Mouse (Mus musculus) heart, embryonic 14.5 days (tissue): ENCODE results near the gene Zfp3. TPM values are rescaled to one million over a fixed set of nuclear protein-coding genes. Genes with fewer than 3 reads are reported as not detected.

ENCODE experiments used
- ATAC-seq: fragments of 200-750 bp; cut with Nextera tagmentation; 2 replicates; pipeline ENCODE4 v1.8.0; 2017; ENCODE audit warnings: low read depth, moderate TSS enrichment; ENCODE audit not compliant: insufficient number of reproducible peaks, insufficient read depth, low FRiP score
- H3K27ac ChIP-seq, 2 experiments: fragments of 200-500 bp in 1 of 2; fragments of 300-500 bp in 1 of 2; sonication (generic) in 1 of 2; replicated peaks in 1 of 2; 2 replicates each; pipeline ENCODE4 v1.5.1; 2012 to 2014; ENCODE audit warnings: low read depth in 2 of 2, low read length in 2 of 2, control low read depth in 1 of 2, mild to moderate bottlenecking in 1 of 2, mixed read lengths in 1 of 2; ENCODE audit not compliant: control insufficient read depth in 1 of 2, insufficient read depth in 1 of 2
- H3K27me3 ChIP-seq: fragments of 300-500 bp; sonication (generic); 2 replicates; pipeline ENCODE4 v1.6.1; 2014; ENCODE audit warnings: mild to moderate bottlenecking, low read length, control low read depth; ENCODE audit not compliant: control insufficient read depth, insufficient read depth
- H3K36me3 ChIP-seq: fragments of 300-500 bp; sonication (generic); 2 replicates; pipeline ENCODE4 v1.6.1; 2014; ENCODE audit warnings: mild to moderate bottlenecking, control low read depth, low read length, mixed read lengths; ENCODE audit not compliant: control insufficient read depth, insufficient read depth
- H3K4me1 ChIP-seq, 2 experiments: fragments of 200-500 bp in 1 of 2; fragments of 300-500 bp in 1 of 2; sonication (generic) in 1 of 2; 2 replicates each; pipeline ENCODE4 v1.6.1; 2012 to 2014; ENCODE audit warnings: low read length in 2 of 2, control low read depth in 1 of 2, mixed read lengths in 1 of 2; ENCODE audit not compliant: control insufficient read depth in 2 of 2, insufficient read depth in 2 of 2
- H3K4me2 ChIP-seq: fragments of 300-500 bp; sonication (generic); 2 replicates; pipeline ENCODE4 v1.6.1; 2014; ENCODE audit warnings: mild to moderate bottlenecking, low read length
- H3K4me3 ChIP-seq, 2 experiments: fragments of 200-500 bp in 1 of 2; fragments of 300-500 bp in 1 of 2; sonication (generic) in 1 of 2; 2 replicates each; pipeline ENCODE4 v1.5.1; 2012 to 2014; ENCODE audit warnings: low read length in 2 of 2, mild to moderate bottlenecking in 2 of 2, control low read depth in 1 of 2, low read depth in 1 of 2, moderate library complexity in 1 of 2; ENCODE audit not compliant: control insufficient read depth in 1 of 2, insufficient read depth in 1 of 2
- H3K9ac ChIP-seq: fragments of 300-500 bp; sonication (generic); 2 replicates; pipeline ENCODE4 v1.6.1; 2014; ENCODE audit warnings: mild to moderate bottlenecking, low read length
- H3K9me3 ChIP-seq: fragments of 300-500 bp; sonication (generic); 2 replicates; pipeline ENCODE4 v1.6.1; 2016; ENCODE audit warnings: low read length, control low read depth; ENCODE audit not compliant: control insufficient read depth
- WGBS: fragments of 180-500 bp; shearing (Covaris S2); extraction: QIAGEN DNeasy Blood & Tissue Kit; methylation state at CpG from one replicate; pipeline ENCODE4 v1.1.7; 2014; 5-methylcytosine and 5-hydroxymethylcytosine counted together
- polyA plus RNA-seq: library from polyadenylated mRNA; unstranded; fragments of >200 nt; fragmentation: Nextera tagmentation; extraction: Ambion mirVana; gene quantifications from 2 replicates; pipeline ENCODE4 v1.2.1, GENCODE M21; 2014

Gene Zfp3
- polyA plus RNA-seq, 1 experiment from 2014 or later, result 9.3 TPM

DNA sequence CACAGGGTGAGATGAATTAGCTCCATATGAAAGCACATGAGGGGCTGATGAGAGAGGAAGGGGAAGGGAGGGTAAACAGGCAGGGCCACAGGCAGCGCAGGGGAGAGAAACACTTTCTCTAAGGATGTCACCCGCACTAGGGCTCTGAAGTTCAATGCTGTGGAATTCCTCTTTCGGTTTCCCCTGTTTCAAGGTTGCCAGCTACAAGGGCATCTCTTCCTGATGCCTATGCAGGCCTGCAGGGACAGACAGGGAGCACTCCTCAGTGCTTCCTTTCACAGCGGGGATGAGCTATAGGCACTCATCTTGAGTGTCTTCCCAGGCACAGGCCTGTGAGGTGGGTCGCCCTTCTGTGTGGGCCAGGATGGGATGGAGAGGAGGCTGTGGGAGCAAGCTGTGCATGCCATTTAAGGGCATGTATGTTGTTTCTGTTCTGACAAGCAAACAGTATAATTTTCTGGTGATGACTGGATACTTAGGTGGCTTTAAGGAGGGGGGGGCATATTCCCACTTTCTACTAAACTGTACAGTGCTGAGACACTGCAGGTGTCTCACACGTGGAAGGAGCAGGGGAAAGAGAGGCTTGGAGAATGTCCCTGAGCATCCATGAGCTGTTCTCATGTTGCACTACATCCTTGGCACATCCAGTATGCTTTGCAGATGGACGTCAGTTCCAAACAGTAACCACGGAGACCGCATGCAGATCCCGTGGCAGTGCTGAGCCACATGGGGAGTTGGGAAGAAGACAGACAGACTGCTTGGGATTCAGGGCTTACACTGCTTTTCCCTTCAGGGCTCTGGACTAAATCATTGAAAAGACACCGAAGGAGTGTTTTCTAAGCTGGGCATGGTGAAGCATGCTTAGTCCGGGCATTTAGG lies 21.2 kb upstream of the Zfp3 start:
- H3K27ac ChIP-seq, result no peak overlapping the region
- no peaks in the 10 kb centered on the region for H3K4me1 ChIP-seq
- no peaks in the 10 kb centered on the region for H3K36me3 ChIP-seq
- ATAC-seq, result no peak
- H3K9me3 ChIP-seq, result no peaks in the 10 kb centered on the region
- no peak overlapping the region for H3K4me2 ChIP-seq
- 78% methylated on average over 12 of the region's 12 CpGs for WGBS
- H3K27me3 ChIP-seq, result no peaks in the 10 kb centered on the region
- no peak overlapping the region for H3K4me3 ChIP-seq
- no peak overlapping the region for H3K9ac ChIP-seq

DNA sequence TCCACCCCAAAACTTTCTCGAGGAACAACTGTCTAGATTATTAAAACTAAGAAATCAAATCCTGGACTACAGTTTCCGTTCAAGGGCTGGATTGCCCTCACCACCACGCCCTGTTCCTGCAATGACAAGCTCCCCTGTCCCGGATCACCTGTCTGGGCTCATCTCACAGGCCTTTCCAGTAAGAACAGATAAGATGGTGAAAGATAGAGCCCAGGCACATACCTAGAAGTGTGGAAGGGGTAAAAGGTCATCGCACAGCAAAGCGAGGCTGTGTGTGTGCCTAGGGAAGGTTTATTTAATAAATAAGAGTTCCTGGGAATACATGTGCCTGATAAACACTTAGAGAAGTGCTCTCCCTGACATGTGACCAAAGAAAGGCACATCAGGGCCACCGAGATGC lies 18.4 kb upstream of the Zfp3 start:
- Histone ChIP-seq H3K27ac (no peak overlapping the region), H3K4me1 (no peaks in the 10 kb centered on the region), H3K9ac (no peak overlapping the region), H3K4me2 (no peak overlapping the region), H3K36me3 (no peaks in the 10 kb centered on the region), H3K27me3 (no peaks in the 10 kb centered on the region), H3K4me3 (no peak overlapping the region), H3K9me3 (no peaks in the 10 kb centered on the region)
- ATAC-seq, result no peak
- 62% methylated on average over 7 of the region's 7 CpGs for WGBS

DNA sequence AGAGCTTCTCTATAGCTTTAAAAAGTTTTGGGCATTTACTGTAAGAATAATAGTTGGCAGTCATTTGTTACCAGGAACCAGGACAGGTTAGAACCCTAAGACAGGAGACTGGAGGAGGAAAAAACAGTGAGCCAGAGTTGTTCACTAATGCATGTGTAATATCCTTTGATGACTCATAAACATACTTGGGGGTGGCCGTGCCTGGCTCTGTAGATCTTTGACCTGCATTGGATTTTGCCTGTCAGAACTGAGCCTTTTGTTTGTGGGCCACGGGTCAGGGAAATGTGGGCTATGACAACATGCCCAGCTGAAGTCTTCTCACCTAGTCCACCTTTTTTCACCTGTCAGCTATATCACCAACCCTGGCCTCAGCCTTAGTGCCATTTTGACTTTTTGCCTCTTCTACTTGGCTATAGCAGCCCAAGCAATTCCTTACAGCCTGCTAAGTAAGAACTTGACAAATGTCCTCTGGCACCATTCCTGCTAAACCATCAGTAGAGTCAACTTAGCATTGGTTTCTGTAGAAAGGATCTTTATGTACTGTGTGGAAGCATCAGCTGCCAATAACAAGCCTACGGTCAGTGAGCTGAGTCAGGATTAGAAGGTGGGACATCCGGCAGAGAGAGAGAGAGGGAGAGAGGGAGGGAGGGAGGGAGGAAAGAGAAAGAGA lies 16.0 kb upstream of the Zfp3 start:
- no peaks in the 10 kb centered on the region for H3K4me1 ChIP-seq
- H3K36me3 ChIP-seq, result no peaks in the 10 kb centered on the region
- H3K4me3 ChIP-seq, result no peak overlapping the region
- no peak overlapping the region for H3K27ac ChIP-seq
- H3K27me3 ChIP-seq, result no peaks in the 10 kb centered on the region
- no peak overlapping the region for H3K4me2 ChIP-seq
- ATAC-seq, result no peak
- H3K9me3 ChIP-seq, result no peaks in the 10 kb centered on the region
- H3K9ac ChIP-seq, result no peak overlapping the region
- 74% methylated on average over 4 of the region's 4 CpGs for WGBS

DNA sequence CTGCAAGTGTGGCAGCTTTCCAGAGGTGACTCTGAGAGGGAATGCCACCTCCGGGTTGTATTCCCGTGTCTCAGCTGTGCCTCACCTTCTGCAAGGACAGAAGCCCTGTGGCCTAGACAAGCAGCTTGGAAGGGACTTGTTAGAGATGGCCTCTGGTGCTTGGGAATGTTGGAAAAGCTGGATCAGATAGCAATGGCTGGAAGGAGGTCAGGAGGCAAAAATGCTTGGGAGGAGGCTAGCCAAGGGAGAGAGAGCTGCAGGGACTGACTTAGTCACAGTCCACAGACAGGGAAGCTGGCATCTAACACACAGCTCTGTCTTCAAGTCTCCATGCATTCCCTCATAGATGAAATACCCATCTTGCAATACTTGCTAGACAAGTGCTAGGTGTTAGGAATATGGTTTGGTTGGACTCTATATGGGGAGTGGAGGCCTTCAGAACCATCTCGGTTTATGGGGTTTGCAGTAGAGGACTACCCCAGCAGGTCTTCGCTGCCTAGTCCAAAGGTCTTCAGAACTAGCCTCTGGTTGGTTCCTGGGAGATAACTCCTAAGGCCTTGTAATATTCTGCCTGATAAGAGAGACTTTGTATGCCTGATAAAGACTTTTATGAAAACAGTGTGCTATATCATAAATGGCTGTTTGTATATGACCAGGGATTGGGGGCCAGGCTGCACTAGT lies 11.5 kb upstream of the Zfp3 start:
- Histone ChIP-seq H3K27me3 (no peaks in the 10 kb centered on the region), H3K4me2 (no peak overlapping the region), H3K9me3 (no peaks in the 10 kb centered on the region), H3K36me3 (no peaks in the 10 kb centered on the region), H3K9ac (no peak overlapping the region), H3K4me3 (no peak overlapping the region), H3K4me1 (no peaks in the 10 kb centered on the region; a peak in 1 of 4 replicates), H3K27ac (no peak overlapping the region)
- ATAC-seq, result no peak
- 65% methylated on average over 4 of the region's 4 CpGs for WGBS

DNA sequence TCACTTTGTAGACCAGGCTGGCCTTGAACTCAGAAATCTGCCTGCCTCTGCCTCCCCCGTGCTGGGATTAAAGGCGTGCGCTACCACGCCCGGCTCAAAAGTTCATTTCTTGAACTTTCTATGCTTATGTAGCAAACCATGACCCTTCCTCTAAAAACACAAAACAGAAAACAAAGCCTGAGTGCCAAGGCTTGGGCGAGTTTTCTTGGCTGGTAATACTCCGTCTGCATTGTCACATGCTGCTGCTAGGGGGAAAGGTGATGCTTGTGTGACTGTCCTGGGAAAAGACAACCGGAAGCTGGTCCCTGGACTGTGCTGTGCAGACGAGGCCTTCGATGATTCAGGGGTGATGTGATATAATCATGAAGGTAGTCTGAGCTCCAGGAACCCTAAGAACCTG lies 10.9 kb upstream of the Zfp3 start:
- H3K4me1 ChIP-seq, result no peaks in the 10 kb centered on the region; a peak in 1 of 4 replicates
- H3K36me3 ChIP-seq, result no peaks in the 10 kb centered on the region
- no peak for ATAC-seq
- H3K27me3 ChIP-seq, result no peaks in the 10 kb centered on the region
- no peak overlapping the region for H3K9ac ChIP-seq
- no peak overlapping the region for H3K4me3 ChIP-seq
- no peak overlapping the region for H3K4me2 ChIP-seq
- 87% methylated on average over 10 of the region's 10 CpGs for WGBS
- no peaks in the 10 kb centered on the region for H3K9me3 ChIP-seq
- no peak overlapping the region for H3K27ac ChIP-seq

DNA sequence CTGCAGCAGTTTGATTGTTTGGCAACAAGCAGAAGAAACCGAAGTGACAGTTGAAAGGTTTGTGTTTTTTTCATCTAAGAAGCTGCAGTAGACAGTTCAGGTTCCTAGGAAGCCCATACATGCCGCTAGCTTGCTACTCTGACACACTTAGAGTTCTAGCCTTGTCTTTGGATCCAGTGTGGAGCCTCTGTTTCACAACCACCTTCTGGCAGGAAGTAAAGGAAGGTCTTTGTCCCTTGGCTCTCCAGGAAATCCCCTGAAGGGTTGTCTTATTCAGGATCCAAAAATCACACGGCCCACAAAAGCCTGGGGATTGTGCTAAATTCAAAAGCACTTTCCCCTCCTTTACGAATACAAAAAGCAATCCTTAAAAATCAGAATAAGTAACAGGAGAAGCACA lies 9.5 kb upstream of the Zfp3 start:
- no peak overlapping the region for H3K9ac ChIP-seq
- 58% methylated on average over 4 of the region's 4 CpGs for WGBS
- no peaks in the 10 kb centered on the region for H3K27me3 ChIP-seq
- no peak overlapping the region for H3K27ac ChIP-seq
- no peaks in the 10 kb centered on the region; a peak in 1 of 4 replicates for H3K4me1 ChIP-seq
- ATAC-seq, result no peak
- H3K36me3 ChIP-seq, result no peaks in the 10 kb centered on the region
- H3K4me2 ChIP-seq, result no peak overlapping the region
- no peak overlapping the region for H3K4me3 ChIP-seq
- H3K9me3 ChIP-seq, result no peaks in the 10 kb centered on the region

DNA sequence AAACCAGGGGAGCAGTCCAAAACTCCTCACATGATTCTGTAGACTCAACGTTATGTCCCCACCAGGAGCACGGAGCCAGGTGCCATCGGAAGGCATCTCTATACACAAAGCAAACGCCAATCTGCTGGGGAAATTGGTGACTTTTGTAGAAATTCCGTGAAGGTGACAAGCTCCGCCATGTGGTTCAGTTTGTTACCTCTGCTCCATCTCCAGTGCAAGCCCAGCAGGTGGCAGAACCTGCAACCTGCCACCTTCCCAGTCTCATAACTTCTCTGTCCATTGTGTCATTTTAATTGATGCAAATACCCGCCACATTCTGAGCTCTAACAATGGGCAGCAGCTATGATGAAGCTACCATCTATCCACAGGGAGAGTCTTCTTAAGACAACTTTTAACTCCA lies 9.1 kb upstream of the Zfp3 start:
- 62% methylated on average over 7 of the region's 7 CpGs for WGBS

More for the DNA sequence above, 9.1 kb upstream of the Zfp3 start:
- H3K9me3 ChIP-seq, result no peaks in the 10 kb centered on the region
- no peaks in the 10 kb centered on the region; a peak in 1 of 4 replicates for H3K4me1 ChIP-seq
- H3K27ac ChIP-seq, result no peak overlapping the region
- no peaks in the 10 kb centered on the region for H3K36me3 ChIP-seq
- no peak overlapping the region for H3K4me2 ChIP-seq
- ATAC-seq, result no peak
- H3K4me3 ChIP-seq, result no peak overlapping the region
- no peak overlapping the region for H3K9ac ChIP-seq
- H3K27me3 ChIP-seq, result no peaks in the 10 kb centered on the region
